In genomic region chr6:70468623-70469479, GRCm38 (mm10) we compare ENCODE assay signal across 12 mouse cellular contexts.
DNase-seq lines count a peak whose midpoint lies in the region; ATAC-seq and TF ChIP-seq lines count a peak whose summit lies in the region.
"Had no signal": no experiment of that assay in that cellular context is flagged by ENCODE, and none has a peak within 500 bp of the region (broad histone marks: within the 10 kb centered on the region; RNA-seq: fewer than 3 reads in every experiment).

No protein-coding gene starts in this region.

- H3K9me3 ChIP-seq in heart, postnatal 0 days (replicated peaks; ENCODE audit: control insufficient read depth, low read length): no peaks in the 10 kb centered on the region
- no peaks in the 10 kb centered on the region for H3K9me3 ChIP-seq in midbrain, embryonic 13.5 days
- no peaks in the 10 kb centered on the region for H3K9me3 ChIP-seq in midbrain, embryonic 16.5 days (replicated peaks; ENCODE audit: control insufficient read depth, low read length, poor library complexity, severe bottlenecking)
- no peaks in the 10 kb centered on the region for H3K9me3 ChIP-seq in midbrain, embryonic 14.5 days (ENCODE audit: control insufficient read depth, low read length)

- no peak for DNase-seq in heart, postnatal 0 days (ENCODE audit: low spot score)
- no peak for DNase-seq in heart, adult 8-10 months (ENCODE audit: low spot score)
- DNase-seq in brain, embryonic 14.5 days (ENCODE audit: low read depth): peak; percentile 84
- DNase-seq in midbrain, embryonic 14.5 days: peak; percentile 21
- no peak for DNase-seq in lung, adult 18-20 months
- DNase-seq in spleen, adult 12 weeks (ENCODE audit: low spot score): no peak
- DNase-seq: cerebellum, adult 2 months; gastrocnemius, postnatal 36 days; heart, postnatal 36 days; kidney, postnatal 4 days had no signal

- no peaks in the 10 kb centered on the region for H3K27me3 ChIP-seq in heart, postnatal 0 days (ENCODE audit: control insufficient read depth, insufficient read depth, low read length)
- no peaks in the 10 kb centered on the region for H3K27me3 ChIP-seq in midbrain, embryonic 13.5 days
- no peaks in the 10 kb centered on the region for H3K27me3 ChIP-seq in midbrain, embryonic 16.5 days (ENCODE audit: control insufficient read depth, insufficient read depth, low read depth, low read length)
- no peaks in the 10 kb centered on the region for H3K27me3 ChIP-seq in midbrain, embryonic 14.5 days (ENCODE audit: control insufficient read depth, insufficient read depth, low read length)

- WGBS in heart, postnatal 0 days: 46% methylated on average over 1 of the region's 1 CpGs
- WGBS in midbrain, embryonic 13.5 days: 83% methylated on average over 1 of the region's 1 CpGs
- WGBS in midbrain, embryonic 16.5 days: 53% methylated on average over 1 of the region's 1 CpGs
- whole genome bisulfite sequencing in midbrain, embryonic 14.5 days: 68% methylated on average over 1 of the region's 1 CpGs

- no peak for TF ChIP-seq EP300 in heart, postnatal 0 days (IDR thresholded peaks at IDR 0.05; ENCODE audit: low read depth)

- TF ChIP-seq CTCF in heart, postnatal 0 days (IDR thresholded peaks at IDR 0.05; ENCODE audit: low read depth): peak; percentile 31
- peak; percentile 33; the same call in 1 of the 2 replicates for TF ChIP-seq CTCF in brain, embryonic 14.5 days (IDR thresholded peaks at IDR 0.05; ENCODE audit: borderline replicate concordance, extremely low read depth, insufficient read depth, insufficient read length)

- no peaks in the 10 kb centered on the region for H3K4me1 ChIP-seq in heart, postnatal 0 days (ENCODE audit: control insufficient read depth, insufficient read depth)
- no peaks in the 10 kb centered on the region for H3K4me1 ChIP-seq in midbrain, embryonic 13.5 days (replicated peaks)
- no peaks in the 10 kb centered on the region for H3K4me1 ChIP-seq in midbrain, embryonic 16.5 days (ENCODE audit: control insufficient read depth, insufficient read depth, low read length)
- H3K4me1 ChIP-seq in midbrain, embryonic 14.5 days (ENCODE audit: control insufficient read depth, insufficient read depth, low read length): no peaks in the 10 kb centered on the region

- no peak overlapping the region for H3K27ac ChIP-seq in heart, postnatal 0 days (ENCODE audit: low read depth)
- H3K27ac ChIP-seq in midbrain, embryonic 13.5 days: no peak overlapping the region
- H3K27ac ChIP-seq in midbrain, embryonic 16.5 days (ENCODE audit: low read length): no peak overlapping the region
- no peak overlapping the region for H3K27ac ChIP-seq in midbrain, embryonic 14.5 days (replicated peaks; ENCODE audit: low read depth, low read length)

- H3K4me3 ChIP-seq in heart, postnatal 0 days (ENCODE audit: low read depth, low read length): no peak overlapping the region
- no peak overlapping the region for H3K4me3 ChIP-seq in midbrain, embryonic 13.5 days (replicated peaks)
- no peak overlapping the region for H3K4me3 ChIP-seq in midbrain, embryonic 16.5 days (ENCODE audit: low read depth, low read length)
- no peak overlapping the region for H3K4me3 ChIP-seq in midbrain, embryonic 14.5 days (replicated peaks; ENCODE audit: low read depth, low read length)

- no peak overlapping the region for H3K9ac ChIP-seq in heart, postnatal 0 days (replicated peaks; ENCODE audit: low read depth, low read length)
- no peak overlapping the region for H3K9ac ChIP-seq in midbrain, embryonic 13.5 days (replicated peaks)
- no peak overlapping the region for H3K9ac ChIP-seq in midbrain, embryonic 16.5 days (ENCODE audit: low read depth, low read length)
- H3K9ac ChIP-seq in midbrain, embryonic 14.5 days (replicated peaks; ENCODE audit: low read length): no peak overlapping the region

- TF ChIP-seq POLR2A in brain, embryonic 14.5 days (IDR thresholded peaks at IDR 0.05; ENCODE audit: borderline replicate concordance, extremely low read depth, insufficient read depth, insufficient read length, poor library complexity, severe bottlenecking): no peak

- H3K4me2 ChIP-seq in heart, postnatal 0 days (ENCODE audit: low read depth, low read length): no peak overlapping the region
- no peak overlapping the region for H3K4me2 ChIP-seq in midbrain, embryonic 13.5 days (replicated peaks)
- no peak overlapping the region for H3K4me2 ChIP-seq in midbrain, embryonic 16.5 days (ENCODE audit: low read length)
- H3K4me2 ChIP-seq in midbrain, embryonic 14.5 days (ENCODE audit: low read length): no peak overlapping the region

- no peak for ATAC-seq in heart, postnatal 0 days (ENCODE audit: insufficient read depth, low read depth)
- ATAC-seq in midbrain, embryonic 13.5 days: peak; percentile 17; the same call in 1 of the 2 replicates
- no peak for ATAC-seq in midbrain, embryonic 16.5 days
- no peak for ATAC-seq in midbrain, embryonic 14.5 days (ENCODE audit: low FRiP score, low TSS enrichment)

- no peaks in the 10 kb centered on the region for H3K36me3 ChIP-seq in heart, postnatal 0 days (replicated peaks; ENCODE audit: control insufficient read depth, insufficient read depth, low read length)
- H3K36me3 ChIP-seq in midbrain, embryonic 13.5 days: no peaks in the 10 kb centered on the region
- H3K36me3 ChIP-seq in midbrain, embryonic 16.5 days (ENCODE audit: control insufficient read depth, insufficient read depth, low read length): no peaks in the 10 kb centered on the region
- no peaks in the 10 kb centered on the region for H3K36me3 ChIP-seq in midbrain, embryonic 14.5 days (ENCODE audit: control insufficient read depth, insufficient read depth, low read length)

Comparison
In these comparisons a context has a peak if more than half of its experiments do, and no peak if none do; other contexts are left out.
1. DNase-seq: peak in brain, embryonic 14.5 days (single experiment) and midbrain, embryonic 14.5 days (single experiment); none in heart, postnatal 0 days (single experiment), heart, adult 8-10 months (single experiment), lung, adult 18-20 months (0 of 2) and spleen, adult 12 weeks (single experiment).